Mouse (Mus musculus): ENCODE data around the gene Gna15.
A peak's percentile ranks its signal among the peaks of the same experiment; 100 is the strongest.

GRCm38 (mm10) chr10:81545161-81545747 is 21.2 kb upstream of the Gna15 start, which contains the start of gene Gna11:
- TF ChIP-seq POLR2A (IDR thresholded peaks at IDR 0.05; ENCODE audit: borderline replicate concordance, insufficient read depth, low read length) (peak; percentile 87; the same call in 1 of the 2 replicates), CTCF (IDR thresholded peaks at IDR 0.05; ENCODE audit: borderline replicate concordance, insufficient read depth, low read depth, low read length) (no peak)

Measured in cerebellum, adult 2 months (tissue).